Mouse (Mus musculus): ENCODE data around the gene Fut2. TPM values are rescaled to one million over a fixed set of nuclear protein-coding genes. Genes with fewer than 3 reads are reported as not detected.

Fut2 gene
- polyA plus RNA-seq, 1 experiment from 2014 or later: 0.86 TPM

GRCm38 (mm10) chr7:45634946-45635681 is 31.1 kb downstream of the Fut2 start:
- no peaks in the 10 kb centered on the region for H3K9me3 ChIP-seq
- peak overlapping the region; percentile 80 for H3K27ac ChIP-seq (replicated peaks)
- H3K4me1 ChIP-seq: peaks cover 56% of the 10 kb centered on the region
- H3K4me2 ChIP-seq: no peak overlapping the region
- peaks cover 21% of the 10 kb centered on the region for H3K27me3 ChIP-seq (replicated peaks)
- ATAC-seq (ENCODE audit: extremely low read depth, insufficient number of reproducible peaks, low FRiP score, low TSS enrichment): no peak
- 71% methylated on average over 11 of the region's 11 CpGs for WGBS
- no peak overlapping the region for H3K4me3 ChIP-seq
- no peak overlapping the region for H3K9ac ChIP-seq
- peaks cover 18% of the 10 kb centered on the region for H3K36me3 ChIP-seq

DNA sequence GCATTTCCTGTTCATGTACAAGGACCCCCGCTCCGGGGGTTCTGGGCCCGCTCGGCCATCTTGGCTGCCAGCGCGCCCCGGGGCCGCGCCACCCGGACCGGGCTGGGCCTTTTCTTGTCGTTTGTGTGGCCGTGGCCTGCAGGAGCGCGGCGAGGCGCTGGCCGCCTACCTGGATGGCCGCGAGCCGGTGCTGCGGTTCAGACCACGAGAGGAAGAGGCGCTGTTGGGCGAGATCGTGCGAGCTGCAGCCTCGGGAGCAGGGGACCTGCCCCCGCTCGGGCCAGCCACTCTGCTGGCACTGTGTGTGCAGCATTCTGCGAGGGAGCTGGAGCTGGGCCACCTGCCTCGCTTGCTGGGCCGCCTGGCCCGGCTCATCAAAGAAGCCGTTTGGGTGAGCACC is 33.7 kb downstream of the Fut2 start:
- WGBS: 24% methylated on average over 35 of the region's 35 CpGs
- no peak for ATAC-seq (ENCODE audit: extremely low read depth, insufficient number of reproducible peaks, low FRiP score, low TSS enrichment)
- peaks cover 41% of the 10 kb centered on the region for H3K27me3 ChIP-seq (replicated peaks)
- H3K4me2 ChIP-seq: peak overlapping the region; percentile 62
- peaks cover 41% of the 10 kb centered on the region for H3K4me1 ChIP-seq
- H3K27ac ChIP-seq (replicated peaks): 0 out of 2 replicates have a peak overlapping the region, but pooled peaks have one; percentile 3
- H3K9me3 ChIP-seq: no peaks in the 10 kb centered on the region
- H3K9ac ChIP-seq: peak overlapping the region; percentile 73
- H3K4me3 ChIP-seq: peak overlapping the region; percentile 37
- H3K36me3 ChIP-seq: peaks cover 17% of the 10 kb centered on the region

- peak overlapping the region; percentile 7; the same call in 1 of the 2 replicates for H3K4me3 ChIP-seq
- peaks cover 30% of the 10 kb centered on the region for H3K4me1 ChIP-seq
- H3K9me3 ChIP-seq: no peaks in the 10 kb centered on the region
- 0 out of 2 replicates have a peak overlapping the region, but pooled peaks have one; percentile 5 for H3K9ac ChIP-seq
- 64% methylated on average over 23 of the region's 23 CpGs for WGBS
- H3K27ac ChIP-seq (replicated peaks): 0 out of 2 replicates have a peak overlapping the region, but pooled peaks have one; percentile 12
- peaks cover 53% of the 10 kb centered on the region for H3K27me3 ChIP-seq (replicated peaks)
- ATAC-seq (ENCODE audit: extremely low read depth, insufficient number of reproducible peaks, low FRiP score, low TSS enrichment): no peak
- H3K36me3 ChIP-seq: peaks cover 2% of the 10 kb centered on the region; the same call in 1 of the 2 replicates
- H3K4me2 ChIP-seq: peak overlapping the region; percentile 95
Observed at GRCm38 (mm10) chr7:45630064-45630907, 35.9 kb downstream of the Fut2 start.

- H3K36me3 ChIP-seq: peaks cover under 1% of the 10 kb centered on the region; the same call in 1 of the 2 replicates
- H3K4me3 ChIP-seq: peak overlapping the region; percentile 67
- H3K9me3 ChIP-seq: no peaks in the 10 kb centered on the region
- H3K27ac ChIP-seq (replicated peaks): peak overlapping the region; percentile 90
- H3K4me1 ChIP-seq: peaks cover 23% of the 10 kb centered on the region
- peak; percentile 33; the same call in 1 of the 2 replicates for ATAC-seq (ENCODE audit: extremely low read depth, insufficient number of reproducible peaks, low FRiP score, low TSS enrichment)
- peak overlapping the region; percentile 95 for H3K4me2 ChIP-seq
- H3K27me3 ChIP-seq (replicated peaks): peaks cover 53% of the 10 kb centered on the region
- H3K9ac ChIP-seq: peak overlapping the region; percentile 90
- 1% methylated on average over 91 of the region's 105 CpGs for WGBS
Observed at GRCm38 (mm10) chr7:45628364-45629294, 37.6 kb downstream of the Fut2 start.

- Histone ChIP-seq H3K4me3 (peak within 1 kb of the TSS; percentile 67), H3K27me3 (replicated peaks) (peaks cover 57% of the 10 kb centered on the region), H3K4me1 (peaks cover 9% of the 10 kb centered on the region), H3K4me2 (peak within 1 kb of the TSS; percentile 95), H3K9ac (peak within 1 kb of the TSS; percentile 90), H3K9me3 (no peaks in the 10 kb centered on the region), H3K36me3 (no peaks in the 10 kb centered on the region), H3K27ac (replicated peaks) (peak within 1 kb of the TSS; percentile 90)
- ATAC-seq (ENCODE audit: extremely low read depth, insufficient number of reproducible peaks, low FRiP score, low TSS enrichment): peak; percentile 40; the same call in 1 of the 2 replicates
- 52% methylated on average over 9 of the region's 9 CpGs for WGBS
Observed at GRCm38 (mm10) chr7:45627261-45627660, 38.9 kb downstream of the Fut2 start, which contains the start of gene Rasip1. Rasip1 (plus strand) TSS chr7:45627488.

DNA sequence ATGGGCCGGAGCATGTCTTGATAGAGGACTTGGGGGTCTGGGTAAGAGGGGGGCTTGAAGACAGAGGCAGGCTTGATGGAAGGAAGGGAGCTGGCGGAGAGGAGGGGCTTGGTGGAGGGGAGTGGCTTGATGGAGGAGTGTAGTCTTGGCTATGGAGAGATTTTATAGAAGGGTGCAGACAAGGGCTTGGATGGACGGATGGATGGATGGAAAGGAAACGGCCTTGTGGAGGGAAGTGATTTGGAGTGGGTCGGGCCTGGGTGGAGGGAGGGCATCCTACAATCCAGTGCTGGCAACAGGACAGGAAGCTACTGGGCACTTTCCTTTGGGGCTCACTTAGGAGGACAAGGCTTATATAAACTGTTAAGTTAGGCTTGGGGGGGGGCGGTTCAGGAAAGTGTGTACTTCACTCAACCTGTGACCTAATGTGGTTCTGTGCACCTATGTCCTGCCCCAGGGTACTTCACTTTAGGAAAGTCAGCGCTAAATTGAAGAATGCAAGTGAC is 39.6 kb downstream of the Fut2 start:
- 74% methylated on average over 7 of the region's 7 CpGs for WGBS
- H3K9me3 ChIP-seq: no peaks in the 10 kb centered on the region
- H3K9ac ChIP-seq: peak overlapping the region; percentile 90; the same call in 1 of the 2 replicates
- H3K36me3 ChIP-seq: no peaks in the 10 kb centered on the region
- H3K4me3 ChIP-seq: peak overlapping the region; percentile 67; the same call in 1 of the 2 replicates
- peak overlapping the region; percentile 90 for H3K27ac ChIP-seq (replicated peaks)
- no peak for ATAC-seq (ENCODE audit: extremely low read depth, insufficient number of reproducible peaks, low FRiP score, low TSS enrichment)
- H3K4me1 ChIP-seq: peaks cover 8% of the 10 kb centered on the region
- H3K4me2 ChIP-seq: peak overlapping the region; percentile 13
- H3K27me3 ChIP-seq (replicated peaks): peaks cover 51% of the 10 kb centered on the region

GRCm38 (mm10) chr7:45625481-45625880 is 40.7 kb downstream of the Fut2 start:
- no peaks in the 10 kb centered on the region for H3K36me3 ChIP-seq
- H3K27ac ChIP-seq (replicated peaks): no peak overlapping the region
- H3K4me1 ChIP-seq: peaks cover 10% of the 10 kb centered on the region
- H3K27me3 ChIP-seq (replicated peaks): peaks cover 40% of the 10 kb centered on the region
- no peaks in the 10 kb centered on the region for H3K9me3 ChIP-seq
- H3K4me3 ChIP-seq: no peak overlapping the region
- H3K9ac ChIP-seq: no peak overlapping the region
- 81% methylated on average over 8 of the region's 8 CpGs for WGBS
- ATAC-seq (ENCODE audit: extremely low read depth, insufficient number of reproducible peaks, low FRiP score, low TSS enrichment): no peak
- H3K4me2 ChIP-seq: no peak overlapping the region

DNA sequence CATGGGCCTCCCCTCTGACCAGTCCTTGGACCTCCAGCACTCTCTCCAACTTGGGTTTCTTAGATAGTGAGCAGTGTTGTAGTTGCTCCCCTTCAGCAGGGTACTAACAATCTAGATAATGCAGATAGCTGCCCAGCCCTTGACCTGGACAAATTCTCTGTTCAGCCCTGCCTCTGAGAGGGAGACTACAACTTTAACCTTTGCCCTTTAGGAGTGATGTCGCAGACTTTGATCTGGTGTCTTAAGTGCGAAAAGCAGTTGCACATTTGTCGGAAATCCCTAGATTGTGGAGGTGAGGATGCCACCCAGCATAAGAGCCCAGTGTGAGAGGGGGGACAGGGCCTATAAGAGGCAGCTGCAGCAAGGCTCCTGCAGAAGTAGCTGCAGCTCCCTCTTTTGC is 41.5 kb downstream of the Fut2 start:
- no peaks in the 10 kb centered on the region for H3K36me3 ChIP-seq
- H3K4me1 ChIP-seq: peaks cover 10% of the 10 kb centered on the region
- H3K27ac ChIP-seq (replicated peaks): no peak overlapping the region
- H3K27me3 ChIP-seq (replicated peaks): peaks cover 39% of the 10 kb centered on the region
- 67% methylated on average over 3 of the region's 3 CpGs for whole genome bisulfite sequencing
- no peak overlapping the region for H3K9ac ChIP-seq
- H3K4me3 ChIP-seq: no peak overlapping the region
- ATAC-seq (ENCODE audit: extremely low read depth, insufficient number of reproducible peaks, low FRiP score, low TSS enrichment): no peak
- no peaks in the 10 kb centered on the region for H3K9me3 ChIP-seq
- no peak overlapping the region for H3K4me2 ChIP-seq

GRCm38 (mm10) chr7:45623507-45623906 is 42.7 kb downstream of the Fut2 start:
- H3K27me3 ChIP-seq (replicated peaks): peaks cover 43% of the 10 kb centered on the region
- peaks cover 9% of the 10 kb centered on the region for H3K4me1 ChIP-seq
- H3K4me2 ChIP-seq: no peak overlapping the region
- no peak overlapping the region for H3K9ac ChIP-seq
- no peak overlapping the region for H3K4me3 ChIP-seq
- no peaks in the 10 kb centered on the region for H3K36me3 ChIP-seq
- ATAC-seq (ENCODE audit: extremely low read depth, insufficient number of reproducible peaks, low FRiP score, low TSS enrichment): no peak
- 90% methylated on average over 11 of the region's 11 CpGs for WGBS
- no peaks in the 10 kb centered on the region for H3K9me3 ChIP-seq
- H3K27ac ChIP-seq (replicated peaks): no peak overlapping the region

DNA sequence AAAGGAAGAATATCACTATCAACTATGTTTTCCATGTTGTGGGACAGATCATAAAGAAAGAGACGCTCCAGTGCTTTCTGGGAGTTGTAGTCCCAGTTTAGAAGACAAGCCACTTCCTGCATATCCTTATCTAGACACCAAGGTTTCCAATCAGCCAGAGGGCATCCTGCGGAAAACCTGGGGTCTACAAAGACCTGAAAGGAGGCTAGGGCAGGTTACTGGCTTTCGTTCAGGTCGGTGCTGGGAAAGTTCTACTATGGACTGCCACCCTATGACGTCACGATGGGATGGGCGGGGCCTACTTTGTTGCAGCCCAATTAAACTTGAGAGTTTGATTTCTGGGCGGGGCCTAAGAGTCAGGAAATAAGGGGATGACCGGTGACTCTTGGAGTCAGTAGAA is 44.8 kb downstream of the Fut2 start, which contains the start of gene Izumo1:
TSS of gene Izumo1 (plus strand) at position 369 of the 400 bp plus-strand sequence.
- no peaks in the 10 kb centered on the region for H3K36me3 ChIP-seq
- no peak within 1 kb of the TSS for H3K9ac ChIP-seq
- H3K27me3 ChIP-seq (replicated peaks): peaks cover 43% of the 10 kb centered on the region
- ATAC-seq (ENCODE audit: extremely low read depth, insufficient number of reproducible peaks, low FRiP score, low TSS enrichment): no peak
- peaks cover 11% of the 10 kb centered on the region for H3K4me1 ChIP-seq
- no peak within 1 kb of the TSS for H3K27ac ChIP-seq (replicated peaks)
- peak within 1 kb of the TSS; percentile 44 for H3K4me2 ChIP-seq
- no peaks in the 10 kb centered on the region for H3K9me3 ChIP-seq
- 23% methylated on average over 9 of the region's 9 CpGs for WGBS
- peak within 1 kb of the TSS; percentile 26 for H3K4me3 ChIP-seq
